Mouse (Mus musculus): Measurements from ENCODE around the gene Ablim1.

DNA sequence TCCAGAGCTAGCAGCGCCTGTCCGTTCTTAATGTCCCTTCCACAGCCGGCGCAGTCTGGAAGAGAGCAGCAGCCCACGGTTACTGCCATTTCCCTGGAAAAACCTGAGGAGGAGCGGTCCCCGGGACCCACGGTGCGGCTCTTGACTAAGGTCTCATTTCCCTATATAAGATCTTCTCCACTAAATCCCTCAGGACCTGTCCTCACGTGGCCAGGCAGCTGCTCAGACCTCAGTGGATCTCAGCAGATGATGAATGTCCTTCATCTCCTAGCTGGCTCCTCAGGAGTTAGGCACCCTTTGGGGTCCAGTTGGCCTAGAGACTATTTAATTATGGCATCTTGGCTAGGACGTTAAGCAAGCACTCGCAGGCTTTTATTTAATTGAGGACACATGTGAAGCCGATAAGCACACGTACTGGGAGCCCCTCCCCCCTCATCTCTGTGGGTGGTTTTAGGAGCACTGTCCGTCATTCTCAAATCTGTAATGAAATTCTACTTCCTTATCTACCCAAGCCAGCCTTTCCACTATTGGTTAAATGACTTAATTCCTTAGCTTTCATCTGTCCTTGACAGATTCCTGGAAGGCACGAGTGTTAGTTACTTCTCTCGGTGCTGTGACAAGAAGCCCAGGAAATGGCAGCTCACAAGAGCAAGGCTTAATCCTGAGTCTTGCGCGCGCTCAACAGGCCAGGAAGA is 179.9 kb downstream of the Ablim1 start:
- TF ChIP-seq CTCF (IDR thresholded peaks at IDR 0.05; ENCODE audit: low read depth) (no peak), EP300 (optimal IDR thresholded peaks at IDR 0.05) (no peak)

All from stomach, postnatal 0 days (tissue).